Mouse (Mus musculus) embryo, embryonic 10.5 days (tissue): ENCODE data around the gene Plekhh2.

Source experiments
- DNase-seq: peaks from one replicate; pipeline ENCODE4 v3.0.0-alpha.2; 2015; ENCODE audit warnings: low spot score

Gene Plekhh2

DNA sequence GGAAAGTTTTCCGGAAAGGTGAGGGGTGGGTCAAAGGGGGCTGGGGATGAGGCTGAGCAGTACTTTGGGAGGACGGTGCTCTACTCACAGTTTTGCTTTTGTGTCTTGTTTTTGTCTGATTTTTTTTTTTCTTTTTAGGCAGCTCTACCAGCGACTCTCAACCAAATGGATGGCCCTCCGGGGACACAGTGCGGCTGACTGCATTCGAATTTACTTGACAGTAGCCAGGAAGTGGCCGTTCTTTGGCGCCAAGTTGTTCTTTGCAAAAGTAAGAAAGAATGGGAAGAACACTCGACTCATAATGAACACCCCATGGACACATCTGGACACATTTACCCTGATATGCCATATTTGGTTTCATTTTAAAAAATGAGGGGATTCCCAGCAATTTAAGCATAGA is 99.8 kb downstream of the Plekhh2 start:
- DNase-seq: no peak

DNA sequence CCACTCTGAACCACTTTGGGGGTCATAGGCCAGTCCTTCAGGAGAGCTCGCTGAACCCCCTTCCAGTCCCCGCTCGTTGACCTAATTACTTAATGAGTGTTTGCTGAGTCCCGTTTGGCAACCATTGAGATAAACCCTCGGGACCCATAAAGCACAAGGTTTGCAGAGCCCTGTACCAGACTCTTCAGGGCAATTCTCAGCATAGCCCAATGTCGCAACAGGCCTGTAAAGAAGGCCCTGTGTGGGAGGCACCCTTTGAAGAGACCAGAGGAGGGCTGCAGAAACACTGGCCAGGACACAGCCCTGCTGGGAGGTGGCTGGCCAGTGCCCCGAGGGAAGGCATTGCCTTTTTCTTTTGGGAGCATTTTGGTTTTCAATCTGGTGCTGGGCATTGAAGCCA is 100.3 kb downstream of the Plekhh2 start:
- no peak for DNase-seq

DNA sequence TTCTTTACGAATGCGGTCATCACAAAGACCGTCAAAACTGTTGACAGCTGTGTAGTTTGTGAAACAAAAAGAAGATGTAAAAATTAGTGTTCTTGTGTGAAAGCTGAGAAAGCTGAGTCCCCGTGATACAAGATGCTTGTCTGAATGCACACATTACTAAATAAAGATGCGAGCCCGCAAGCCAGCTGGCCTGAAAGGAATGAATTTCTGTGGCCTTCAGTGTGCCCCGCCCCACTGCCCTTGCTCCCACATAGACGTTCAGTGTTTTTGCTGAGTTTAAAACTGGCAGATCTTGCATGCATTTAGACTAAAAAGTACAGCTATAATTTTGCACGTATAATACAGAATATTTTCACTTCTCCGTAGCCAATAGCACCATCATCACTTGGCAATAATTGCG is 104.1 kb downstream of the Plekhh2 start:
- no peak for DNase-seq

DNA sequence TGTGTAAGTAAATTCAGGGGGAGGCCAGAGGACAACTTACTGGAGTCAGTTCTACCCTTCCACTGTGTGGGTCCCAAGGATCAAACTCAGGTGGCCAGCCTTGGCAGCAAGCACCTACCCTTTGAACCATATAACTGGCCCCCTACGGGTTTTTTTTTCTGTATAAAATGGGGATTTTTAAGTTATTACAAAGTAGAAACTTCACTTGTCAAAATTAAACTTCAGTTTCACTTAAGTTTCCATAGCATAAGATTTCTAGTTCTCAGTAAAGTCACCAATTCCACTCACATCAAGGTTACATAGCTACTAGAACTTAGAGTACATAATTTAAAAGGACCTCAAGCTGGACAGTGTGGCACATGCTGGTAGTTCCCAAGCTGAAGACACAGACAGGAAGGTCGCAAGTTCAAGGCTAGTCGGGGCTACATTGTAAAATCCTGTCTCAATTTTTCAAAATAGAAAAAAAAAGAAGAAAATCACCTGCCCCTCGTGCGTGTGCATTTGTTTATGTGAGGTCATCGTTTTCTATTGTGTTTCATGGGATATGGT is 104.9 kb downstream of the Plekhh2 start:
- no peak for DNase-seq

DNA sequence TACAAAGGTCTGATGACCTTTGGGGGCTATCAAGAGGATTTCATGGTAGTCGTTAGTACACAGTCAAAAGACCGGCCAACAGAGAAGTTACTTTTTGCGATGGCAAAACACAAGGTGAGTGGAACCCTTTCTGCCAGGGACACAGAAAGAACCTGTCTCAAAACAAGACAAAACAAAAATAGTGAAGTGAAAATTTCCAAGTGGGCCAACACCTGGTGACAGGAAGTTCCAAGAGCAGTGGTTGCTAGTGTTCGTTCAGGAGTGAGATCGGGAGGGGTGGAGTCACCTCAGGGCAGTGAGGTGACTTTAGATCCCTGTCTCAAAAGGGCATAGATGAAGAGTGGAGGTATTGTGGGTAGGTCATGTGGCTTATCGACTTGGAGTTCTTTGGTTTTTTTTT is 106.3 kb downstream of the Plekhh2 start:
- no peak for DNase-seq

DNA sequence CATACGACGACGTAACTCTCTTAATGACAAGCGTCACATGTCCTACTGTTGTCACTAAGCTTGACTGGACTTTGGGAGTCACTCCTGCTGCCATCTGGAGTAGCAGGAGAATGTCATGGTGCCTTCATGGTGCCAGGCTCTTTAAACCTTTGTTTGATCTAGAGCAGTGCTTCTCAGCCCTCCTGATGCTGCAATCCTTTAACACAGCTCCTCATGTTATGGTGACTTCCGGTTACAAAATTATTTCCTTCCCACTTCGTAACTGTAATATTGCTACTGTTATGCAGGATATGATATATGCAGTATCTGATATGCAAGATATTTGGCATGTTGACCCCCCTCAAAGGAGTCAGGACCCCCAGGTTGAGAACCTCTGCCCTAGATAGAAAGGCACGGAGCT is 107.4 kb downstream of the Plekhh2 start:
- DNase-seq: no peak

DNA sequence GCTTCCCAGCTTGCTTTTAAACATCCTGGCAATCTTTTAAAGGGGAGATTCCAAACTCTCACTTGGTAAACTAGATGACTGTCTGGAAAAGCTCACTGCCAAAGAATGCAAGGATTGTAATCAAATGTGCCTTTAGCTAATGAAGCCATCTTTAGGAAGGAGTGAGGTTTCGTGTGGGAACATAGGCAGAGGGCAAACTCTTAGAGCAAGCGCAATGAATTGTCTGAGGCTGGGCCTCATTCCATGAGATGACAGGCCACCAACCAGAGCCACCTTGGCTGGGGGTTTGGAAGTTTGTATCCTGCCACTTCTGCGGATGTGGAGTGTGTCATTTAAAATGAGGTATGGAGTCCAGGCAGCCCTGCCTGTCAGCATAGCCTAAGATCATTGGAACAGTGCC is 108.4 kb downstream of the Plekhh2 start:
- DNase-seq: no peak

DNA sequence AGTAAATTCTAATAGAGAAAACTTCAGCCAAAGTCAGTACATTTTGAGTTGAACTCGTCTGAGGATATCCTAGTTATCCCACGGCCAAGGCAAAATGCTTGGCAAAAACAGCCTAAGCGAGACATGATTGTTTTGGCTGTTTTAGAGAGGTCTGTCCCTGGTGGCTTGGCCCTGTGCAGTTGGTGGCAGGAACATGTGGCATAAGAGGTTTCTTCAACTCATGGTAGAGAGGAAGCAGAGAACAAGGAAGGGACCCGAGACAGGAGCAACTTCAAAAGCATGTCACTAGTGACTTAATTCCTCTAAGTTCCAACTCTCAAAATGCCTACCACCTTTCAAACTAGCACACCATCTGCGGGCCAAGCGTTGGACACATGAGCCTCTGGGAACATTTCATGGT is 108.9 kb downstream of the Plekhh2 start:
- no peak for DNase-seq

DNA sequence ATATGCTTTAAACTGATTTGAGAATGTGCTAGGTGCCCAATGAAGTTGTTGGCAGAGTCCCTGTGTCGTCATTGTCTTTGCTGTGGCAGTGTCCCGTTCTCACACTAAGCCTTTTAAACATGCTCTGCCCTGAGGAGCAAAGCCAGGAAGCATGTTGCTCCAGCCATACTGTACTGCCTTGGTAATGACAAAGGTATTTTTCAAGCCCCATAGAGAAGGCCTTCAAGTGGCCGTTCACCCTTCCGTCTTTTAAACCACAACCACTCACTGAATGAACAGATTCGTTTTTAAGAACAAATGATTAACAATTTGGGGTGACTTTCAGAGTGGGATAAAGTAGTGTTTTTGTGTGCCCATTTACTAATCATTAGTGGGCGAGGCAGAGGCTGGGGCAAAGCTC is 109.5 kb downstream of the Plekhh2 start:
- DNase-seq: no peak

DNA sequence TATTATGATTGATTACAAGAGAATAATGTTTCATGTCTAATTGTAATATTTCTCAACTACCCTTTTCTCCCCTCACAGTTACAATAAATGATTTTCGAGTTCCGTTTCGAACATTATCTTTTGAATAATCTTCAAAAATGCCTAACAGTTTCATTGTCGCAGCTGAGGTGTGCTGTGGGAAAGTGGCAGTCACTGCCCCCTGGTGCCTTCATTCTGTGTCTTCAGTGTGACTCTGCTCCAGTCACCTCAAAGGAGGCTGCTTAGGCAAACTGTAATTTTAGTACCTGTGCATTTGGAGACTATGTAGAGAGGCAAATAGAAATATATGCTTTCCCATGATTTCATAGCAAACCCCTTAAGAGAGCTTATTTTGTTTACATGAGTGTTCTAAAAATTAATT is 110.3 kb downstream of the Plekhh2 start:
- DNase-seq: no peak

DNA sequence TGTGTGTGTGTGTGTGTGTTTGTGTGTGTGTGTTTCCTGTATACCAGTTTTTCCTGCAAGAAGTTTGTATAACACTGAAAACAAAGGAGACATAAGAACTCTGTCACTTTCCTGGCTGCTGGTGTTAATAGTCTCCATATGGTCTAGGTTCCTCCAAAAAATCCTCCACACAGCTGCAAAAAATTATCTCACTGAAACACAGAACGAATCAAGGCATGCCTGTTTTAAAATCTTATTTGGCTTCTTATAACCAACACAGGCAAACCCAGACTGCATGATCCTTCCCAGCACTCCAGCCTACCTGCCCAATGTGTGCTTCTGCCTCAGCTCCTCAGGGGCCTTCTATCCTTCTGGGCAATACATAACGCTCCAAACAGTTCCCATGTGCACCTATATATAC is 111.2 kb downstream of the Plekhh2 start:
- DNase-seq: peak; percentile 69

DNA sequence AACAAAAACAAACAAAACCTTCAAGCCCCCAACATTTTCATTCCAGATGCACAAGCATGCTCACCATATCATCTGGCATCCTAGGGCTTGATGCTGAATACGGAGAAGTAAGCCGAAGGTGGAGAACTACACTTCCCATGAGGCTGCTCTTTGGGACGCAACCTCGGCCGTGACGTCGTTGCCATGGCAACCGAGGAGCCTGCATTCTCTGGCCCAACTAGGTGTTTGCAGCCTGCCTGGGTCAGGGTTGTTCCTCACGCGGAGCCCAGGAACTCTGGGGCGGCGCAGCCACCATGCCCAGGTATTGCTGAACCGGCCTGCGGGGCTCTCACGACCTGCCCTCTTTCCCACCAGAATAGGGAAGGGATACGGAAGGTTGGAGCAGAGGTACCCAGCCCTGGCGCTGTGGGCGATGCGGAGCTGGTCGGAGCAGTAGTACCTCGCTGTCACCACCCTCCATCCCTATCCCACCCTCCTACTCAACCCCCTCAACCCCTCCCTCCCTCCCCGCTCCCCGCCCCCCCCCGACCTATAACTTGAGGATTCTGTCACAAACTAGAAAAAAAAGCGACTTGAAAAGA is 114.7 kb downstream of the Plekhh2 start, which contains the start of gene Dync2li1:
Dync2li1 (plus strand) TSS at position 221 of the 581 bp plus-strand sequence.
- peak; percentile 98 for DNase-seq

DNA sequence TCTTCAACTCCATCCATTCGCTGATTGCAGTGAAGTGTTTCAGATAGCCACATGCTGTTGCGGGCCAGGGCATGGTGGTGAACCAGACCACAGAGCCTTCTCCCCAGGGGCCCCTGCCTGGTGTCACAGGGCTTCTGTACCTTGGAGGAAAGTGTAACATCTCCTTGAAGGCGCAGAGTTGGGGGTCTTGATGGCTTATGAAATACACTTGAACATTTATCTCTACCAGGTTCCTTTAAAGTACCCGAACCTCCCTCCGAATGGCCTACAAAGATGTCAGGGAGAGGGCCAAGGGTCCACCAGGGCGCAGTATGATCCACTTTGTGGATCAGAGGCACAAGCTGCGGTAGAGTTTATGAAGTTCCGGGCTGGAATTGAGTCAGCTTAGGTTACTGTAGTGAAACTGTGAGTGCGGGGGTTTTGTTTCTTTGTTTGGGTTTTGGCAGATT is 115.2 kb downstream of the Plekhh2 start:
- DNase-seq: peak; percentile 55

DNA sequence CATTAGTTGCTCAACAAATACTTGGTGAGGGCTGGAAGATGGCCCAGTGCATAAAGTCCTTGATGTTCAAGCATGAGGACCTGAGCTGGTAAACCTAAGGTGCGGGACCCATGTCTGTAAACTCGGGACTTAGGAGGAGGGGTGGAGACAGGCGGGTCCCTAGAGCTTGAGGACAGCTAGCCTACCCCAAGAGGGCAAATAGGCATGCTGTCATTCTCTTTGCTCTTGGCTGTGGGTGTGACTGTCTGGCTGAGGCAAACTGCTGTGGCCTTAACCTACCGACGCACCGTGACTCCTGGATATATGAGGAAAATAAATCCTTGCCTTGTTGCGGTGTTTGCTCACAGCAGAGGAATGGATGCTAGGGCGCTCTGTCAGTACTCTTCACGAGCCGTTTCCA is 116.0 kb downstream of the Plekhh2 start:
- no peak for DNase-seq

DNA sequence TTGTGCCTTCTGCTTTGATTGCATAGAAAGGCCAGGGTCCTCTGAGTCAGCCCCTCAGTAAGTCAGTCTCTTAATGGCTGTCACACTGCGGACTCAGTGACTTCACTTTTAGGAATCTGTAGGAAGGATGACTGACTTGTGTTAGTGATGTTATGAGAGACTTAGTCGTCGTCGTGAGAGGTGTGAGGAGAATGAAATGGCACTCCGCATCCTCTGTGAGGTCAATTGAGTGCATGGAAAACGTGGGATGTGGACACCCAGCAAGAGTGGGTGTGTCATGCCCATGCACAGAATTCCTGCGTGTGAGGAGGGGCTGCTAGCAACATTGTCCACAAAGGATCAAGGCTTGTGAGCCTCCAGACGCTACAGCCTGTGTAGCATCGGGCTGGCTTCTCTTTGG is 116.9 kb downstream of the Plekhh2 start:
- DNase-seq: no peak

DNA sequence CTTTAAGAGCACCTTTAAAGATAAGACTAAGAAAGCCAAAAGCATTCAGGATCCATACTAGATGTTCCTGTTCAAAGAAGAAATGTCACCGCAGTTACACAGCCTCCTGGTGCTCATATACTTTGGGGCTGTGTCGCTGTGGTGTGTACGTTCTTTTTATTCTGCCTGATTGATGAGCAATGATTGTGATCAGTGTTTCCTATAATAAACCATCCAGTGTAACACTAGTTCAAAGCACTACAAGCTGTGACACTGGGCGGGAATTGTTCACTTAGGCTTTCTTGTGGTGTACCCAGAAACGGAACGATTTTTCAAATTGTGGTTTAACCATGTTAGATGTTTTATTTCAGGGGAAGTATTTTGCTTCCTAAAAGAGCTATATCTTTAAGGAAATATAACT is 120.1 kb downstream of the Plekhh2 start:
- no peak for DNase-seq

DNA sequence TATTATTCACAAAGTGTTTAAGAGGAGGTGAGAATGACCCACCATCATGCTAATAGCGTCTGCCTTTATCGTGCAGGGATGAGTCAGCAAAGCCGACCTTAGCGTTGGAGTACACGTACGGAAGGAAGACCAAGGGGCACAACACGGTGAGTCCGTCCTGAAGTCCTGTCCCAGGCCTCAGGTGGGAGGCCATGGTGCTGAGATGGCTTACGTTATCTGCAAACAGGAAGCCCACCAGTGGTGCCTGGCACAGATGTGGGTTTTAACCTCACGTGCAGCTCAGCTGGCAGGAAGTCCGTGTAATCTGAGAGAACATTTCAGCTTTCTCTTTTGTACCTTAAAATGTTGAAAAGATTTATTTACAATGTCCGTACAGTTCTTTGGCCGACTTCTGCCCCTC is 121.7 kb downstream of the Plekhh2 start:
- DNase-seq: no peak

DNA sequence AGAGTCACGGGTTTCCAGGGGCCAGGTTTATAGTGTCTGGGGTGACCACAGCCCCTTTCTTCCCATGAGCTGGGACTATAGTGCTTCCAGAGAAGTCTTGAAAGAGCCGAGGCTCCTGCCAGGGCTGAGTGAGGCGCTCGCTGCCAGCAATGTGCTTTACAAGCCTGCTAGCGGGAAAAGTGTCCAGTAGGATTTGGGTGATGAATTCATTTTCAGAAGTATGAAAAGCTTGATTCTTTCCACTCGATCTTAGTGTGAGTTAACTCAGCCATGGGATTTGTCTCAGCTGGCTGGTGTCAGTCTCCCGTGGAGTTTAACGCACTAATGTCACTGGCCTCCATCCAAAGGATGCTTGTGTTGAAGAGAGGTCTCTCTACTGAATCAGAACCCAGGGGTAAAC is 124.6 kb downstream of the Plekhh2 start:
- no peak for DNase-seq

DNA sequence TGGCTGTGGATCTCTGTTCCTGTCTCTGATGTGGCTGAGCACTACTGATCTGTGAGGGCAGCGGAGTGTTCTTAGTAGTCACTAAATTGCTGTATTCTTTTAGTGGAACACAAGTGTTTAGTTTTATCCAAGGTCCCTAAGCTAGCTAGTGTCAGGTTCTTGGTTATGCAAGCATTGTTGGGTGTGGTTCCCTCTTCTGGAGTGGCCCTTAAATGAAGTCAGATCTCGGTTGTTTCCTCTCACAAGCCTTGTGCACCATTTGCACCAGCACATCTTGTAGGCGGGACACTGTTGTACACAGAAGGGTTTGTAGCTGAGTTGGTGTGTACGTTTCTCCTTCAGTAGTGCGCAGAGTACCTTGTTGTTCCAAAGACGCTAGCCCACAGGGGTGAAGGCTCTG is 126.3 kb downstream of the Plekhh2 start:
- DNase-seq: no peak

DNA sequence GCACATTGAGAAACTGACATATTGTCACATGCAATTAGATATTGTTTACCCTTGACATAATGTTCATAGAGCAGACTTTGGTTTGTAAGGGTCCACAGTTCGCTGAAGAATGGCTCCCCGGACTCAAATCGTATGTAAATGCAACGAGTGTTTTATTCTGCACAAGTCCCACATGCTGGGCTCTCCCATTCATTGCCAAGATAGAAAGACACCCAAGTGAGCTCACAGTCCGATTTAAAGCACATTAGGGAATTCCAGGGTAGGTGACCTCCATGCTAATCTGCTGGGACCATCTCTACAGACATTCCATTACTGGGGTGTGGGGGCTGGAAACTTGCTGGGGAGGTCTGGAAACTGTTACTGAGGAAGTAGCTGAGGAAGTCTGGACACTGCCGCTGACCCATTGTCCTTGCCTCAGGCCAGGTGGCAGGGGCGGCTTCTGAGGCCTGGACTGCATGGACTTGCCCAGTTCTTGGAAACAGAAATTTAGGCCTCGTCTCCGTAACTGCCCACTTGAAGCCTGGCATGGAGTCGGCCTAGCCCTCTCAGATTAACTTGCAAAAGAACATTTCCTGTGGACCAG is 128.2 kb downstream of the Plekhh2 start:
- DNase-seq: no peak

DNA sequence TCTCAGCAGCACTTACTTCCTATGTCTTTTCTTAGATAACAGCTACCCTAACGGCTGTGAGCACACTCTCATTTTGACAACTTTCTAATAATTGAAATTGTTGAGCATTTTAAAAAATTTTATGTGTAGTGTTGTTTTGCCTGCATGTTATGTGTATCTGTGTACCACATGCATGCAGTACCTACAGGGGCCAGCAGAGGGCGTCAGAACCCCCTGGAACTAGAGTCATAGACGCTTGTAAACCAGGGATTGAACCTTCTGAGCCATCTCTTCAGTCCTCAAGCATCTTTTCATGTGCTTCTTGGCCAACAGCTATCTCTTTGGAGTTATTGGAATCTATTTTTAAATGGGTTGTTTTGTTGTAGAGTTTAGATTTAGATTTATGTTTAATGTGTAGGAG is 130.2 kb downstream of the Plekhh2 start:
- peak; percentile 75 for DNase-seq

DNA sequence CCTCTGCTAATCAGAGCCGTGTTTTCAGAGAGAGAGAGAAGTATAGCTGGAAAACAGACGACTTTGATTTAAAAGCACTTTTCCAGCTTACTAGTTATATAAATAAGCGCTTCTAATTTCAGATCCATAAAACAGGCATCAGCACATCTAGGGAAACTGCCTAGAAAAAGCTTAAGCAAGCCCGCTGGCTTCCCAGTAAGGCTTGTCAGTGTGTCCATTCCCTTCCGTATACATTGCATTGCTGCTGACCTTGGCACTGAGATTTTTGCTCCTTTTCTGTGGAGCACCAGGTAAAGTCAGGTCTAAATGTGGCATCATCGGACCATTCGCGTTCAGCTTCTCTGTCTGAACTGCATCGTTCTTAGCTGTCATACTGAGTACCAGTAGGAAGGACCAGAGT is 130.6 kb downstream of the Plekhh2 start:
- DNase-seq: no peak

DNA sequence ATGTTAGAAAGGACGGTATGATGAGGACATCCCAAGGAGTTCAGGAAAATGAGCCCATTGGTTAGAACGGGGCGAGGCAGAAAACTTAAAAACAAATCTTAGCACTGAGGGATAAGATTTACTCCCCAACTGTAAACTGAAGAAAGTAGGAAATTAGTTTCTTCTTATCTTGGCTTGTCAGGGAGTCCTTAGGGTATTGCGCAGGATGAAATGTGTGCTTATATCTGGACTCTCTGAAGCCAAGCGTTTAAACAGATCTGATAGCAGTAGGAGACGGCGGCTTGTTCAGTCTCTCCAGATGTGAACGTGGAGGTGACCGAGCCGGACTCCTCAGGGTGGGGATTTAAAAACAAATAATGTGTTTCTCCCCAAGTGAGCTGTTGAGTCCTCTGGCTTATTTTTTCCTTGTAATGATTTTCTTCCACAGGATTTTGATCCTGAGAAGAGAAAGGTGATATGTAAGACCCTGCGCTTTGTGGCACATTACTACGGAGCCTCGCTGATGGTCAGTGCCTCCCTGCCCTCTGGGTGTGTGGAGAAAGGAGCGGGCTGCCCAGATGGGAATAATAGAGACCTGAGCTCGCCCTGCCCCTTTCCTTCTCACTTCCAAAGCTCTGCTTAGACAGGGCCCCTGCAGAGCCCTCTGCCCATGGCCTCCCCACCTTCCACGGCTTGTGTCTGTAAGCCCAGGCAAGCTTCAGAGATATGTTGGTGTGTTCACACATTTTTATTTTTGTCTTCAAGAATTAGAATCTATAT is 132.8 kb downstream of the Plekhh2 start:
- no peak for DNase-seq
